Mouse (Mus musculus) midbrain, embryonic 14.5 days (tissue): ENCODE data around the gene Bub3. TPM values are rescaled to one million over a fixed set of nuclear protein-coding genes. Genes with fewer than 3 reads are reported as not detected.

Experiments
- ATAC-seq: fragments of 200-750 bp; cut with Nextera tagmentation; 2 replicates; pipeline ENCODE4 v1.8.0; 2017; ENCODE audit warnings: moderate number of reproducible peaks, moderate library complexity; ENCODE audit not compliant: low FRiP score, low TSS enrichment
- DNase-seq: peaks from one replicate; pipeline ENCODE4 v3.0.0-alpha.2; 2015
- H3K27ac ChIP-seq: fragments of 300-500 bp; sonication (generic); replicated peaks from 2 replicates; pipeline ENCODE4 v1.5.1; 2014; ENCODE audit warnings: mild to moderate bottlenecking, low read depth, low read length, moderate library complexity
- H3K27me3 ChIP-seq: fragments of 300-500 bp; sonication (generic); 2 replicates; pipeline ENCODE4 v1.6.1; 2014; ENCODE audit warnings: low read length, control low read depth, mixed read lengths; ENCODE audit not compliant: control insufficient read depth, insufficient read depth
- H3K36me3 ChIP-seq: fragments of 300-500 bp; sonication (generic); 2 replicates; pipeline ENCODE4 v1.6.1; 2014; ENCODE audit warnings: low read length, control low read depth; ENCODE audit not compliant: control insufficient read depth, insufficient read depth
- H3K4me1 ChIP-seq: fragments of 300-500 bp; sonication (generic); 2 replicates; pipeline ENCODE4 v1.6.1; 2014; ENCODE audit warnings: mild to moderate bottlenecking, antibody characterized with exemption, low read length, control low read depth; ENCODE audit not compliant: control insufficient read depth, insufficient read depth
- H3K4me2 ChIP-seq: fragments of 300-500 bp; sonication (generic); 2 replicates; pipeline ENCODE4 v1.6.1; 2014; ENCODE audit warnings: mild to moderate bottlenecking, low read length, moderate library complexity
- H3K4me3 ChIP-seq: fragments of 300-500 bp; sonication (generic); replicated peaks from 2 replicates; pipeline ENCODE4 v1.5.1; 2014; ENCODE audit warnings: low read depth, low read length
- H3K9ac ChIP-seq: fragments of 300-500 bp; sonication (generic); replicated peaks from 2 replicates; pipeline ENCODE4 v1.6.1; 2014; ENCODE audit warnings: mild to moderate bottlenecking, low read length, moderate library complexity
- H3K9me3 ChIP-seq: fragments of 300-500 bp; sonication (generic); 2 replicates; pipeline ENCODE4 v1.6.1; 2016; ENCODE audit warnings: low read length, control low read depth, mixed read lengths; ENCODE audit not compliant: control insufficient read depth
- WGBS: fragments of 180-500 bp; shearing (Covaris S2); extraction: QIAGEN DNeasy Blood & Tissue Kit; methylation state at CpG from one replicate; pipeline ENCODE4 v1.1.7; 2014; 5-methylcytosine and 5-hydroxymethylcytosine counted together
- polyA plus RNA-seq: library from polyadenylated mRNA; unstranded; fragments of >200 nt; fragmentation: Nextera tagmentation; extraction: Ambion mirVana; gene quantifications from 2 replicates; pipeline ENCODE4 v1.2.1, GENCODE M21; 2014

Gene Bub3
- polyA plus RNA-seq, 1 experiment from 2014 or later: 169 TPM

GRCm38 (mm10) chr7:131545701-131546385, 14.2 kb upstream of the Bub3 start:
- H3K36me3 ChIP-seq: no peaks in the 10 kb centered on the region
- no peak for ATAC-seq
- H3K27ac ChIP-seq: no peak overlapping the region
- DNase-seq: peak; percentile 21
- no peak overlapping the region for H3K9ac ChIP-seq
- H3K4me2 ChIP-seq: no peak overlapping the region
- peaks cover 96% of the 10 kb centered on the region for H3K27me3 ChIP-seq
- under 1% methylated on average over 13 of the region's 13 CpGs for WGBS
- no peaks in the 10 kb centered on the region for H3K9me3 ChIP-seq
- H3K4me1 ChIP-seq: peaks cover 15% of the 10 kb centered on the region
- no peak overlapping the region for H3K4me3 ChIP-seq

- DNase-seq: no peak
- 3% methylated on average over 2 of the region's 2 CpGs for WGBS
- H3K4me2 ChIP-seq: no peak overlapping the region
Observed at GRCm38 (mm10) chr7:131546423-131546822, 13.6 kb upstream of the Bub3 start.

GRCm38 (mm10) chr7:131547481-131547880, 12.5 kb upstream of the Bub3 start:
- Histone ChIP-seq H3K4me2 (no peak overlapping the region), H3K9me3 (no peaks in the 10 kb centered on the region), H3K9ac (no peak overlapping the region), H3K27ac (no peak overlapping the region), H3K4me3 (no peak overlapping the region), H3K4me1 (peaks cover 8% of the 10 kb centered on the region; the same call in 1 of the 2 replicates), H3K36me3 (no peaks in the 10 kb centered on the region), H3K27me3 (peaks cover 97% of the 10 kb centered on the region)
- 5% methylated on average over 5 of the region's 5 CpGs for WGBS
- DNase-seq: peak; percentile 3
- no peak for ATAC-seq

More at GRCm38 (mm10) chr7:131546423-131546822, 13.6 kb upstream of the Bub3 start:
- H3K4me1 ChIP-seq: peaks cover 15% of the 10 kb centered on the region
- no peak for ATAC-seq
- no peak overlapping the region for H3K4me3 ChIP-seq
- no peaks in the 10 kb centered on the region for H3K9me3 ChIP-seq
- no peak overlapping the region for H3K27ac ChIP-seq
- no peak overlapping the region for H3K9ac ChIP-seq
- peaks cover 96% of the 10 kb centered on the region for H3K27me3 ChIP-seq
- no peaks in the 10 kb centered on the region for H3K36me3 ChIP-seq

GRCm38 (mm10) chr7:131548473-131548872, 11.5 kb upstream of the Bub3 start, which contains the start of gene Hmx2:
Gene Hmx2 (plus strand): TSS chr7:131548773.
- DNase-seq: no peak
- Histone ChIP-seq H3K27ac (no peak within 1 kb of the TSS), H3K9me3 (no peaks in the 10 kb centered on the region), H3K36me3 (no peaks in the 10 kb centered on the region), H3K4me1 (0 out of 2 replicates have a peak, but pooled peaks cover under 1% of the 10 kb centered on the region), H3K4me2 (no peak within 1 kb of the TSS), H3K27me3 (peaks cover 98% of the 10 kb centered on the region), H3K4me3 (no peak within 1 kb of the TSS), H3K9ac (no peak within 1 kb of the TSS)
- WGBS: 2% methylated on average over 3 of the region's 3 CpGs
- no peak for ATAC-seq

GRCm38 (mm10) chr7:131551471-131551870, 8.6 kb upstream of the Bub3 start:
- Histone ChIP-seq H3K4me2 (no peak overlapping the region), H3K4me3 (no peak overlapping the region), H3K27me3 (peaks cover 96% of the 10 kb centered on the region), H3K36me3 (no peaks in the 10 kb centered on the region), H3K27ac (no peak overlapping the region), H3K4me1 (peaks cover 9% of the 10 kb centered on the region; the same call in 1 of the 2 replicates), H3K9ac (no peak overlapping the region), H3K9me3 (no peaks in the 10 kb centered on the region)
- DNase-seq (peak; percentile 8), ATAC-seq (no peak)
- 1% methylated on average over 4 of the region's 4 CpGs for WGBS

- Histone ChIP-seq H3K4me1 (peaks cover 9% of the 10 kb centered on the region; the same call in 1 of the 2 replicates), H3K4me2 (no peak overlapping the region), H3K27ac (no peak overlapping the region), H3K9ac (no peak overlapping the region), H3K27me3 (peaks cover 95% of the 10 kb centered on the region), H3K36me3 (no peaks in the 10 kb centered on the region), H3K9me3 (no peaks in the 10 kb centered on the region), H3K4me3 (no peak overlapping the region)
- peak; percentile 40 for DNase-seq
- ATAC-seq: no peak
- WGBS: under 1% methylated on average over 42 of the region's 42 CpGs
Observed at GRCm38 (mm10) chr7:131551931-131552741, 7.9 kb upstream of the Bub3 start.

GRCm38 (mm10) chr7:131552781-131553180, 7.2 kb upstream of the Bub3 start:
- no peak overlapping the region for H3K4me2 ChIP-seq
- H3K27ac ChIP-seq: no peak overlapping the region
- ATAC-seq (no peak), DNase-seq (peak; percentile 25)
- no peak overlapping the region for H3K9ac ChIP-seq
- H3K36me3 ChIP-seq: no peaks in the 10 kb centered on the region
- H3K9me3 ChIP-seq: no peaks in the 10 kb centered on the region
- H3K27me3 ChIP-seq: peaks cover 95% of the 10 kb centered on the region
- no peak overlapping the region for H3K4me3 ChIP-seq
- peaks cover 9% of the 10 kb centered on the region; the same call in 1 of the 2 replicates for H3K4me1 ChIP-seq
- under 1% methylated on average over 5 of the region's 5 CpGs for WGBS

GRCm38 (mm10) chr7:131553771-131554175, 6.2 kb upstream of the Bub3 start:
- DNase-seq: peak; percentile 63
- peak; percentile 34; the same call in 1 of the 2 replicates for ATAC-seq
- Histone ChIP-seq H3K9me3 (no peaks in the 10 kb centered on the region), H3K36me3 (no peaks in the 10 kb centered on the region), H3K27me3 (peaks cover 95% of the 10 kb centered on the region), H3K4me2 (peak overlapping the region; percentile 48), H3K4me1 (peaks cover 9% of the 10 kb centered on the region; the same call in 1 of the 2 replicates), H3K4me3 (peak overlapping the region; percentile 23), H3K9ac (no peak overlapping the region), H3K27ac (no peak overlapping the region)
- under 1% methylated on average over 39 of the region's 39 CpGs for WGBS
